Mouse (Mus musculus) CD4-positive helper T cell, adult 2 months (primary cell): Measurements from ENCODE around the gene Rnf222.

Source experiments
- DNase-seq: peaks from one replicate; pipeline ENCODE4 v3.0.0-alpha.2; 2012; ENCODE audit warnings: low read depth, missing footprints, low spot score

Rnf222 gene

GRCm38 (mm10) chr11:68890625-68891024 is 2.3 kb downstream of the Rnf222 start:
- no peak for DNase-seq

DNA sequence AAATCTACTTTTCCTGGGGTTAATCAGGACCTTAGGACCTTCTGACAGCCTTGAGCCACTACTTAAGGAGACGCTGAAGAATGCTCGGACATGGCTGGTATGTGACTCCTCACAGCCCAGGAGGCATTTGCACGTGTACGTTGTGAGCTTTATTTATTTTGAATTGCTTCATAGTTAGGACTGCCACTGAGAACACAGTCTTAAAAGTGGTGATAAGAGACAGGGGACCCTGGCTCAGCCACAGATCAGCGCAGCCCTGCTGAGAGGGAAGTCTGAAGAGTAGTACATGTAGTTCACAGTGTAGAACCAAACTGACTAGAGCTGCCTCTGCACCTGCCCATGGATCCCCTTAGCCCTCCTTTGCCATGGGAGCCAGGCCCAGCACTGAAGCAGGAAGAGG is 3.5 kb downstream of the Rnf222 start:
- DNase-seq = no peak

DNA sequence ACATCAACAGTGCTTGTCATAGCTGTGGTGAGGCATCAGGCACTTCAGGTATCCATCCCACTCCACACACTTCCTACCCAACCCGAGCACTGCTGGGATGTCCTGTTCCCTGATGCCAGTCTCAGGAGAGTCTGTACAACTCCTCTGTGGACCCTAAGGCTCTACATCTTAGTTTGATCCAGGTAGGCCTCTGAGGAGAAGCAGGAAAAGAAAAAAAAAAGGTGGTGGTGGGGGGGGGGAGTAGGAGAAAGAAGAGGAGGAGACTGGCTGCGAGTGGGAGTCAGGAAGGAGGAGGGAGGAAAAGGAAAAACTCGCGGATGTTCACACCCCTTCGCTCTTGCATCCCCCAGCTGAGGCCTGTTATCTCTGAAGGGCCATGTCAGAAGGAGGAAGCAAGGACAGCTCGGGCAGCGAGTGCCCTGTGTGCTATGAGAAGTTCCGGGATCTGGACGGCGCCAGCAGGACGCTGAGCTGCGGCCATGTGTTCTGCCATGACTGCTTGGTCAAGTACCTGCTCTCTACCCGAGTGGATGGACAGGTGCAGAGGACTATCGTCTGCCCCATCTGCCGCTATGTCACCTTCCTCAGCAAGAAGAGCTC is 4.0 kb downstream of the Rnf222 start:
- DNase-seq = no peak

- DNase-seq = no peak
Measured at GRCm38 (mm10) chr11:68893911-68894464, 5.6 kb downstream of the Rnf222 start.

DNA sequence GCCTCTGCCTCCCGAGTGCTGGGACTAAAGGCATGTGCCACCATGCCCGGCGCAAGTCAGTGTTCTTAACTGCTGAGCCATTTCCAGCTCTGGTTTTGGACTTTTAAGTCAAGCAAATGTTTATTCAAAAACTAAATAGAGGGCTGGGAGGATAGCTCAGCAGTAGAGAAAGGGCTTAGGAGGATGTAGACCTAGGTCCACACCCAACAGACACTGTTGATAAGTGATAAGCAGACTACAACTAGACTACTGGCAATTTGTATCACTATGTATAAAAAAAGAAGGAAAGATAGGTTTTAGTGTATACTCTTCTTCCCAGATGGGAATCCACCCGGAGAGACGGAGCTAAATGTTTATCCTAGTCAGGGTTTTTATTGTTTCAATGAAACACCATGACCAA is 7.9 kb downstream of the Rnf222 start:
- no peak for DNase-seq

GRCm38 (mm10) chr11:68897120-68897519 is 8.8 kb downstream of the Rnf222 start:
- peak; percentile 74 for DNase-seq

DNA sequence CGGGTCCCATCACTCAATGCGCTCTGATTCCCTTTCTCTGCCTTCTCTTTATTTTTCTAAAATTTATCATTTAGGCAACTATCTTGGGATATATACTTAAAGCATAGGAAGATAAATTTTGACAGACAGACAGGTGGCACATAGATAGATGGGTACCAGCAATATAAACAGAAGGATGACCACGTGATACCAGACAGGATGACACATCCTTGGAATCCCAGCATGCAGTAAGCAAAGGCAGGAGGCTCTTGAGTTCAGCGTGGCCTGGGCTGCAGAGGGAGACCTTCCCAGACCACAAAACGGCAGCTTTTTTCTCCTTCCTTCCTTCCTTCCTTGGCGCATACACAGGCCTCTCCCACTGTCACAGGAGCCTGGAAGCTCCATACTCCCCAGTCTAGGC is 9.5 kb downstream of the Rnf222 start:
- no peak for DNase-seq

DNA sequence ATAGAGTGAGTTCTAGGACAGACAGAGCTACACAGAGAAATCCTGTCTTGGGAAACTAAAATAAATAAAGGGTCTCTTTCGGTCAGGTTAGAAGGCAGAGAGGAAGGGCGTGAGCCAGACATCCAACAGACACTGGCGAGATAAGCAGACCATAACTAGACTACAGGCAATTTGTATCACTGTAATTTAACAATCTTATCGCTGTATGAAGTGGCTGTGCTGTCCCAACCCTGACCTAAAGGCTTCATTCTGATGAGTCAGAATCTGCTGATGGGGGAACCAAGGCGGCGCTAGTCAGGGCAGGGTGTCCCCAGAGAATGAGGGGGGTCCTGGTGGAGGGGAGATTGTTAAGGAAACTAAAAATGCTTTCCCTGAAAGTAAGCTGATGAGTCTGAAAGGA is 10.4 kb downstream of the Rnf222 start:
- no peak for DNase-seq

DNA sequence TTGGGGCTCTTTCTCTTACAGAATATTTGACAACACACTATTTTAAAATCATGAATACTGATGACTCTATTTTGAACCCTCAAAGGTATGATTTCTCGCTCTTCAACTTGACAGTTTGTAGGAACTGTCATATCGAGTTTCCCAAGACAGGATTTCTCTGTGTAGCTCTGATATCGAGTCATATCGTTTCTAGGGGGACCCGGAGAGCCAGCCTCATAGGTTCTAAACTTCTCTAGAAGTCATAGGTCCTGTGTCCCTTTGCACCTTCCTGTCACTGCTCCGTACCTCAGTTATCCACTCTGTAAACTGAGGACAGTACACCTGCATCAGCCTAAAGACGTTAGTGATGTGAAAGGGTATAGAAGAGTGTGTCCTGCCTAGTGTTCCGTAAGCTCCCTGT is 11.5 kb downstream of the Rnf222 start:
- no peak for DNase-seq

DNA sequence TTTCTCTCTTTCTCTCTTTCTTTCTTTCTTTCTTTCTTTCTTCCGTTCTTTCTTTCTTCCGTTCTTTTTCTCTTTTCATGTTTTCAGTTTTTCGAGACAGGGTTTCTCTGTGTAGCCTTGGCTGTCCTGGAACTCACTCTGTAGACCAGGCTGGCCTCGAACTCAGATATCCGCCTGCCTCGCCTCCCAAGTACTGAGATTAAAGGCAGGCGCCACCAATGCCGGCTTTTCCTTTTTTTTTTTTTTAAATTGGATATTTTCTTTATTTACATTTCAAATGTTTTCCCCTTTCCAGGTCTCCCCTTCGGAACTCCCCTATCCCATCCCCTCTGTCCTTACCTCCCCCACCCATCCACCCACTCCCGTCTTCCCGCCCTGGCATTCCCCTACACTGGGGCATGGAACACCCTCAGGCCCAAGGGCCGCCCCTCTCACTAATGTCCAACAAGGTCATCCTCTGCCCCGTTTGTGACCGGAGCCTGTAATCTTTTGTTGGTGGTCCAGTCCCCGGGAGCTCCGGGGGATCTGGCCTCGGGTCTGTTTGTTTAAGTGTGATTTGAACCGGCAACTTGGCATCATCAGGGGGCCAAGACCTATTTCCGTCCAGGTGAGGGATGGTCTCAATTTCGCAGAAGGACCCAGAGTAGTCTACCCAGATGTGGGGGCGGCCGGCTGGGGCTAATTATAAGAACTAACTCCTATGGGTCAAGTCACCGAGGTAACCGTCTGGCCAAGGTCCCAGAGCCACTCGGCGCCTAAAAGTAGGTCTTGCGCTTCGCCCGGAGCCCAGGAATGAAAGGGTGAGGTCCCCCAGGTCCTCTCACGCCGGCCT is 12.4 kb downstream of the Rnf222 start:
- no peak for DNase-seq

DNA sequence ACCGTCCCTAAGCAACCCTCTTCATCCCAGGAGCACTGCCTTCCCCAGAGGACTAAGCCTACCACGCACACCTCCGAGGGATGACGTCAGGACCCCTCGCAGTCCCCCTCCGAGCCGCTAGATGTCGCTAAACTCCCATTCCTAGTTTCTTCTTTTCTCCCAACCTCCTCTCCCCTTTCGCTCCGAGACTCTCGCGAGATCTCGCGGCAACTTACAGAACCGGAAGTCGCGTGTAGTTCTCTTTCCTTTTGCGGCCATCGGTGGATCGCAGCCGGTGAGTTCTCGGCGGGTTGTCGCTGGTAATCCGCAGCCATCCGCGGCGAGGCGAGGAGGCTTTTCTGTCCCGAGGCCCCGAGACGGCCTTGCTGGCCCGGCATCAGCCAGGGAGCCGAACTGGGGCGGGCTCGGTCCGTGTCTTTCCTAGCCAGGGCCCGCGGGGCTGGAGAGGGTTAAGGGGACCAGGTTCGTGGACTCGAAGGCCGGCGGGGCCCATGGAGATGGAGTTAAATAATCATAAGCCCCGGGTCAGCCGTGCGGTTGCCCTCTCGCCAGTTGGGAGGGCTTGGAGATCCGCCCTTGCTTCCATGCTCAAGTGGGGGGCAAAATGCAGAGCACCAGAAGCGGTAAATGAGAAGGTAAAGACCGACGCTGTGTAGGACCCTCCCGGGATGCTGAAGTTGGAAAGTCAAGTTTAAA is 13.1 kb downstream of the Rnf222 start, which contains the start of gene Rpl26:
Gene Rpl26 (plus strand): TSS at position 233 of the 696 bp plus-strand sequence.
- DNase-seq = peak; percentile 99

GRCm38 (mm10) chr11:68902047-68902364 is 13.7 kb downstream of the Rnf222 start:
- no peak for DNase-seq

DNA sequence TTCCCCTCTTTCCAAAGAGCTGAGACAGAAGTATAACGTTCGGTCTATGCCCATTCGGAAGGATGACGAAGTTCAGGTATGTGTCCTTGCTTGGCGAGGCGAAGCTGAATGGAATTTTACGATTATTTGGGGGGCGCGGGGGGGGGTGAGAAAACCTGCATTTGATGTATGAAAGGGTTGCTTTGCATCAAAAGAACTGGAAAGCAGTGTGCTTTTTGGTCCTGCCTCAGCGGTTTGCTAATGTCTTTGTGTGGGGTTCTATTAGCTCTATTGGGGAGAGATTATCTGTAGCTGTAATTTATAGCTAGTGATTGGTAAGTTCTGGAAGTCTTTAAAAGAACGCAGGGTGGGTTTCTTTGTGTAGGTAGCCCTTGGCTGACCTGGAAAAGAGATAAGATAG is 14.0 kb downstream of the Rnf222 start:
- DNase-seq = no peak

GRCm38 (mm10) chr11:68902823-68903222 is 14.5 kb downstream of the Rnf222 start:
- DNase-seq = no peak

DNA sequence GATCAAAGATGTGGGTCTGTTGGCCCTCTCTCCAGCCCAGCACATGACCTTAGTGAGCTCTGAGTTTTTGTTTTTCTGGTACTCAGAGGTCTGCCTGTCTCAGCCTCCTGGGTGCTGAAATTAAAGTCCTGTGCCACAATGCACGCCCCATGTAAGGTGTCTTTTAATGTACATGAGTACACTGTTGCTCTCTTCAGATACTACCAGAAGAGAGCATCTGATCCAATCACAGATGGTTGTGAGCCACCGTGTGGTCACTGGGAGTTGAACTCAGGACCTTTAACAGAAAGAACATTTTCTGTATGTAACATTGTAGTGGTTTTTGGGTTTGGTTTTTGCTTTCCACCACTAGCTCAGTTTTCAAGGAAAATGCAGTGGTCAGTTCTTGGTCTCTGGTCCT is 15.4 kb downstream of the Rnf222 start:
- DNase-seq = no peak

- peak; percentile 73 for DNase-seq
Measured at GRCm38 (mm10) chr11:68904375-68905137, 16.2 kb downstream of the Rnf222 start.

DNA sequence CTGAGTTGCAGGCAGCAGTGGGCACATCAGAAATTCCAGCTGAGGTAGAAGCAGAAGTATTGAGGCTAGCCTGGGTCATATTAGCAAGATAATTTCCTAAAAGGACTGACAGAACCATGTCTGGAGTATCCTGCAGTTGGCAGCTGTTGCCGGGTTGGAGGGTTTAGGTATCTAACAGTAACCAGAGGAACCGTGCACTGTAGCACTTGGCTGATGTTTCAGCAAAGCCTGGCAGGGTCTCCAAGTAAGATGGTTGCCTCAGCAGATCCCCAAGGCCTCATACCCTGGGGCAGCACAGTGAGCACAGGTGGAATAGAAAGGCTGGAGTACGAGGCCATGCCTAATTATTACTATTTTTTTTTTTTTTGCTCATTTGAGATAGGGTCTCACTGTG is 16.8 kb downstream of the Rnf222 start:
- no peak for DNase-seq

DNA sequence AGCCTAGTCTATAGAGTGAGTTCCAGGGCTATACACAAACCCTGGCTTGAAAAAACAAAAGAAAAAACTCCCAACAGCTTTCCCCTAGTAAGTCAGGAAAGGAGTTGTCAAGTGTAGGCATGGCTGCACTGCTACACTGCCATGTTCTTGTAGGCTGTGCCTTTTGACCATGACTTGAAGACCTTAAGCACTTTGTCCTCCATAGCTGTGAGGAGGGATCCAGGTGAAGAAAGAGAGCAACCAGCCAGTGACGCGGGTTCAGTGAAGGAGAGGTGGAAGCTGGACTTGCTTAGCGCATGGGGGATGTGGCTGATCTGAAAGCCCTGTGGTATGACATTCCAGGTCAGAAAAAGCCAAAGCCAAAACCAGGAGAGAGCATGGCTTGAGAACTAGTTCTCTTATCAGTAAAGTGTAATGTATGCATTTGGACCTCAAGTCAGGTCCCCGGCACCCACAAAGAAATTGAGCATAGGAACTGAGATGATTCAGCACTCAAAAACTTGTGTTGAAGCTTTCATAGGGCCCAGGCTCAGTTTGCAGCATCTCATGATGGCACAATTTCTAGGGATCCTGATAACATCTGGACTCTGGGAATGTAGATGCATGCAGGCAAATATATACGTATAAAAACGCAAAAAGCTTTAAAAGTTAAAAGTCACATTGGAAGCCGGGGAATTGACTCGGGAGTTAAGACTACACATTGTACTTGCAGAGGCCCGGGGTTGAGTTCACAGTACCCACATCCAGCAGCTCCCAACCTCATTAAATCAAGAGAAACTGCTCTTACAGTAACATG is 17.5 kb downstream of the Rnf222 start:
- DNase-seq = no peak

DNA sequence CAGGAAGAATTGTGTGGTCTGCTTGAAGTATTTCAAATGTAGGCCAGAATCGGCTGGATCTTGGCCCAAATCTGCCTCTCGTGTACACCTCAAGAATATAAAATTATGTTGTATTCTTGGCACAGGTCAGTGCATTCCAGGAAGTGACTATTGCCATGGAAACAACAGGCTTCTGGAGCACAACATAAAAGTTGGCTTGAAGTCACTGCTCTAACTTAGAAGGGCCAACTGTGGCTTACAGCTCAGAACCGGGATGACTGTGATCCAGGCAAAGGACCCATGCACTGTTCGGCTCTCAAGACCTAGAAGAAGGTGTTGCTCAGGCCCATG is 18.1 kb downstream of the Rnf222 start:
- no peak for DNase-seq

- no peak for DNase-seq
Measured at GRCm38 (mm10) chr11:68907251-68907650, 18.9 kb downstream of the Rnf222 start.

GRCm38 (mm10) chr11:68908846-68909503 is 20.6 kb downstream of the Rnf222 start:
- no peak for DNase-seq
